Mouse (Mus musculus): ENCODE data around the gene Mob3b. TPM values are rescaled to one million over a fixed set of nuclear protein-coding genes. Genes with fewer than 3 reads are reported as not detected.
A peak's percentile ranks its signal among the peaks of the same experiment; 100 is the strongest.

Mob3b gene
- polyA plus RNA-seq, 1 experiment from 2014 or later, result 3.8 TPM

DNA sequence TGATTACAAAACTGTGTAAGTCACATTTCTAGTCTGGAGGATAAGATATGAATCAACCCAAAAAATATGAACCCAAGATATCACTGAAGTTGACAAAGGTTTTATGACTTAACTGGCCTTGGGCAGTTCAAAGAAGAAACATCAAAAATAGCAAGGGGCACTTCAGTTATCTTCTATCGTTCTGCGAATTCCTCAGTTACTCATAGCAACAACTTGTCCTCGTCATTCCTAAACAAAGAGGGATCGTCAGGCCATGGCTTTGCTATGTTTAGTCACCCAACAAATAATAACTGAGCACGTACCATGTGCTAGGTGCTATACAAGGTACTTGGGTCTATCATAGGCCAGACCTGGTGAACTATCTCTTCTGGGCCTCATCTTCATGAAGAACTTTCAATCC lies 10.7 kb downstream of the Mob3b start:
- WGBS, result 62% methylated on average over 5 of the region's 5 CpGs
- no peak for ATAC-seq (ENCODE audit: extremely low read depth, insufficient number of reproducible peaks, low FRiP score, low TSS enrichment)
- Histone ChIP-seq H3K27me3 (replicated peaks) (no peaks in the 10 kb centered on the region), H3K4me2 (no peak overlapping the region), H3K36me3 (no peaks in the 10 kb centered on the region), H3K9me3 (no peaks in the 10 kb centered on the region), H3K4me1 (no peaks in the 10 kb centered on the region), H3K4me3 (no peak overlapping the region), H3K9ac (no peak overlapping the region), H3K27ac (replicated peaks) (no peak overlapping the region)

DNA sequence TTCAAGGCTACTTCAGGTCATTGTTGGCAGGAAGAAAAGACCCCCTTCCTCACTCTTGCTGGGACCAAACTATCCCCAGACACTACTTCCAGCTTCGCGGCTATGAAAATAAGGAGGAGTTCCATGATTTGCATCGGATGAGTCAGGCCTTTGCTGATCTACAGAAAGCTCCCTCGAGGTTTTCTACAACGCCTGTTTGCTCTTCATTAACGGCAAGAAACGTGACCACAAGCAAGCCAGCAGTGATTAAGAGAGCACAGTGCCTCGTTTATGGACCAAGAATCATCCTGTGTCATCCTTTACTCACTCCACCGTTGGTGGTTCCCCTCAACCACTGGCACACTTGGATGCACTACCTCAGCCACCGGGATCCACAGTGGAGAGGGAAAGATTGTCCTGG lies 11.6 kb downstream of the Mob3b start:
- Histone ChIP-seq H3K9me3 (no peaks in the 10 kb centered on the region), H3K27ac (replicated peaks) (no peak overlapping the region), H3K4me3 (no peak overlapping the region), H3K4me1 (no peaks in the 10 kb centered on the region), H3K36me3 (no peaks in the 10 kb centered on the region), H3K27me3 (replicated peaks) (no peaks in the 10 kb centered on the region), H3K9ac (no peak overlapping the region), H3K4me2 (no peak overlapping the region)
- WGBS, result 82% methylated on average over 10 of the region's 10 CpGs
- no peak for ATAC-seq (ENCODE audit: extremely low read depth, insufficient number of reproducible peaks, low FRiP score, low TSS enrichment)

DNA sequence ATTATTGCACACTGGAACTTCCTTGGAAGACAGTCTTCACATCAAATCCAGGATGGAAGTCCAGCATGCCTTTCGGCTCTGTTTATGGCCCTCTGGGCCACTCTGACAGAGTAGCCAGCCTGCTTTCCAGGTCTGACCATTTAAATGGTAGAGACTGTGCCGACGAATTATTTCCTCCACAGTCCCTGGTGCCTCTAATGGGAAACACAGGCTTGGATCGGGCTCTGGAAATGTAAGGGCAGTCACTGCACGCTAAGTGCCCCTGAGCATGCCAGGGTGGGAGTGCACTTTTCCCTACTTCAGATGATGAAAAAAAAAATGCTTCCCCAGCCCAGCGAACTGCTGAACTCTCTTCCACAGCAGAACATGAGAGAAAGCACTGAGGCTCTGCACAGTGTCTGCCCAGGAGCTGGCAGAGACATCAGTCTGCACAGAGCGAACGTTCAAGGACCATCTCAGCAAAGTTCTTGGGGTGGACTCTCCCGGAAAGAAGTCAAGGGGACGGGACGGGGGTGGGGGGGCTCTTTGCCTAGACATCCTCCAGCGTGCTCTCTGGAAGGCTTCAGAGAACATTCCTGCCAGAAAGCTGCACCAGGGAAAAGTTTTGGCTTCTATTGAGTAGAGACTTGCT lies 13.7 kb downstream of the Mob3b start:
- 63% methylated on average over 12 of the region's 12 CpGs for WGBS
- Histone ChIP-seq H3K27me3 (replicated peaks) (no peaks in the 10 kb centered on the region), H3K4me2 (0 out of 2 replicates have a peak overlapping the region, but pooled peaks have one; percentile 16), H3K4me1 (no peaks in the 10 kb centered on the region), H3K9ac (no peak overlapping the region), H3K9me3 (no peaks in the 10 kb centered on the region), H3K4me3 (no peak overlapping the region), H3K27ac (replicated peaks) (no peak overlapping the region), H3K36me3 (no peaks in the 10 kb centered on the region)
- no peak for ATAC-seq (ENCODE audit: extremely low read depth, insufficient number of reproducible peaks, low FRiP score, low TSS enrichment)

DNA sequence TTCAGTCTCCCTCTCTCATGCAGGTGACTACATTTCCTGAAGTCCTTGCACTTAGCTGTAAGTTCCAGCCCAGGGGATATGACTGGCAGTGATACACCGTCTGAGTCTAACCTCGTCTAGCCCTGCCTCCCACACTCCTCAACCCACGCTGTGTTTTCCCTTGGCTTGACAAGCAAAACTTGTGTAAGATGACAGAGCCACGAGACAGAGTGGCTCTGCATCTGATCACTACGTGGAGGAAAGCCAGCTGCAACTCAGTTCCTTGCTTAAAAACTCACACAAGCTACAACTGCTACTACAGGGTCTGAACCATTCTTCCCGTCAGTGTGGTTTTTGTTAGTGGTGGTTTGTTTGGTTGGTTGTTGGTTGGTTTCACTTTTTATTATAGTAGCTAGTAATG lies 17.0 kb downstream of the Mob3b start:
- H3K9ac ChIP-seq, result no peak overlapping the region
- no peak overlapping the region for H3K4me3 ChIP-seq
- H3K4me1 ChIP-seq, result peaks cover 13% of the 10 kb centered on the region
- no peak overlapping the region for H3K27ac ChIP-seq (replicated peaks)
- 55% methylated on average over 6 of the region's 6 CpGs for WGBS
- no peaks in the 10 kb centered on the region for H3K27me3 ChIP-seq (replicated peaks)
- H3K4me2 ChIP-seq, result no peak overlapping the region
- no peaks in the 10 kb centered on the region for H3K9me3 ChIP-seq
- ATAC-seq (ENCODE audit: extremely low read depth, insufficient number of reproducible peaks, low FRiP score, low TSS enrichment), result no peak
- H3K36me3 ChIP-seq, result no peaks in the 10 kb centered on the region

DNA sequence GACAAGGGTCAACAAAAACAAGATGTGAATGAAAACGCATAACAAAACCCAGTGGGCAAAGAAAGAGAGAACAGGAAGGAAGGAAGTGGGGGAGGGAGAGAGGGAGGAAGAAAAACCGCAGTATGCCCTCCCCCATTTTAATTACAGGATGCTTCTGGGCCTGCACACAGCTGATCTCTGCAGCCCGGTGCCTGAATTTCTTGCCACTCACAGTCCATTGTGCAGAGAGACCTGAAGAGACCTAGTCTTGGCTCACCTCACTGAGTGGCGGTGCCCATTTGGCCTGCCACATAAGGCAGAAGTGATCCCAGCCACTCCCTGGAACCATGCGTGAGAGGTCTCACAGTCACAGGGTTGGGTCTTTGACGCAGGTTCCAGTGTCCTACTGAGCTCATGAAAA lies 19.2 kb downstream of the Mob3b start:
- H3K9ac ChIP-seq, result no peak overlapping the region
- no peaks in the 10 kb centered on the region for H3K27me3 ChIP-seq (replicated peaks)
- H3K36me3 ChIP-seq, result no peaks in the 10 kb centered on the region
- no peak overlapping the region for H3K27ac ChIP-seq (replicated peaks)
- no peak overlapping the region for H3K4me3 ChIP-seq
- no peak for ATAC-seq (ENCODE audit: extremely low read depth, insufficient number of reproducible peaks, low FRiP score, low TSS enrichment)
- peaks cover 13% of the 10 kb centered on the region for H3K4me1 ChIP-seq
- H3K9me3 ChIP-seq, result no peaks in the 10 kb centered on the region
- H3K4me2 ChIP-seq, result no peak overlapping the region
- 67% methylated on average over 6 of the region's 6 CpGs for WGBS

DNA sequence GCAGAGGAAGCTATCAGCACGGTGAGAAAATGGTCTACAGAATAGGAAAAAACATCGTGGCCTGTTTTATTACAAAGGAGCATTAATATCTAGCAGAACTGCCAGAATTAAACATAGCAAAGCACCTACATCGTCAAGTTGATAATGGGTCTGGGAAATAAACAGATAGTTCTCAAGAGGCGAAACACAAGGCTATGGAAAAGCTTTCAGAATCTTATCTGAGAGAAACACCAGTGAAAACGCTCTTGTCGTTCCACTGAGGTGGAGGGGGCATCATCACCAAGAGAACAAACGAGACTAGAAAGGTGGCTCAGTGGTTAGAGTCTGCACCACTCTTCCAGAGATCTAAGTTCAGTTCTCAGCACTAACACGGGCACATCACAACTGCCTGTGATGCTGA lies 20.3 kb downstream of the Mob3b start:
- 39% methylated on average over 8 of the region's 8 CpGs for WGBS
- Histone ChIP-seq H3K27me3 (replicated peaks) (no peaks in the 10 kb centered on the region), H3K9me3 (no peaks in the 10 kb centered on the region), H3K27ac (replicated peaks) (no peak overlapping the region), H3K4me1 (peaks cover 13% of the 10 kb centered on the region), H3K4me2 (no peak overlapping the region), H3K36me3 (no peaks in the 10 kb centered on the region), H3K4me3 (no peak overlapping the region), H3K9ac (no peak overlapping the region)
- no peak for ATAC-seq (ENCODE audit: extremely low read depth, insufficient number of reproducible peaks, low FRiP score, low TSS enrichment)

DNA sequence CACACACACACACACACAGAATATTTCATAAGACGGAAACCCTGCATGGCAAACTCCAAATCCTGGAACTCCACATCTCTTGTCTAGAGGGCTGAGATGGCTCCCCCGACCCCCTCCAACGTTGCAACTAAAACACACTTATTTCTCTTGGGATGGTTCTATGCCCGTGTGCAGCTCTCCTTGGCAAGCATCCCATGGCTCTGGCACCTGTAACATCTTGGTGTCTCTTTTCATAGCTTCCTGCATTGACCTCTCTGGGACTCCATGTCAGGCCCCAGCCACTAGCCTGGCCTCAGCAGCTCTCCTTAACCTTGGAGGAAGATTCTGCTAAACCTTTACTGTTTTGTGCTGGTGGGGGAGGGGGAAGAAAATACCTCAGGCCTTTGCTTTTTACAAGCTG lies 21.5 kb downstream of the Mob3b start:
- Histone ChIP-seq H3K36me3 (no peaks in the 10 kb centered on the region), H3K9ac (no peak overlapping the region), H3K4me1 (peaks cover 13% of the 10 kb centered on the region), H3K4me2 (no peak overlapping the region), H3K4me3 (no peak overlapping the region), H3K27me3 (replicated peaks) (no peaks in the 10 kb centered on the region), H3K27ac (replicated peaks) (no peak overlapping the region), H3K9me3 (no peaks in the 10 kb centered on the region)
- WGBS, result 76% methylated on average over 4 of the region's 4 CpGs
- no peak for ATAC-seq (ENCODE audit: extremely low read depth, insufficient number of reproducible peaks, low FRiP score, low TSS enrichment)

DNA sequence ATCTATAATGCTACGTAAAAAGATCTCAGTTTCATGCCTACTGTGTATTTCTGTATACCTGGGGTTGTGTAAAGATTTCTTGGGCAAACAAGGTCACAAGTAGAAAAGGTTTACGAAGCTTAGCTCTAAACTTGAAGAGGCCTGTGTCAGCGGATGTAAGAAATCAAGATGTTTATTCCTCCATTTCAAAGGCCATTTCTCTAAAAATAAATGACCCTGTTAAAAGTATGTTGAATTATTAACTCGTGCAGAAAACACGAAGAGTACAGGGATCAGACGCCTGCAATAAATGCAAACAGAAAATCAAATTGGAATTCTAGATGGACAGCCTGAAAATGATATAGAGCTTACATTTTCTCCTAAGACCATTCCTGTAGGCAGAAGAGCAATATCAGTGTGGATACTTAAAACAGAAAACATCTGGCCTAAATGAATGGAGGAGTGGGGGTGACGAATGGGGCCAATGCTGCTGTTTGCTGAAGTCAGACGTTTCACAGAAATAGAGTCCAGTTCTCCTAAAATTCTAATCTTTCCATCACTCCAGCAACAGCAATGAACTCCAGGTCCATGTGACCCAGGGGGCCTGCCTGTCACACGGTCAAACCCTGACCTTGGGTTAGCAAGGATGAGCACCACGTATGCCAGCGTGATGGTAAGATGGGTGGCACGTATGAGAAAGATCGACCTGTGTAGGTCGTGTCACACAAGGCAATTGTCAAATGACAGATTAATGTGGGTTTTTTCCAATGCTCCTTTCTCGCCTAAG lies 22.3 kb downstream of the Mob3b start:
- Histone ChIP-seq H3K9ac (no peak overlapping the region), H3K27me3 (replicated peaks) (no peaks in the 10 kb centered on the region), H3K4me3 (no peak overlapping the region), H3K9me3 (no peaks in the 10 kb centered on the region), H3K27ac (replicated peaks) (no peak overlapping the region), H3K36me3 (no peaks in the 10 kb centered on the region), H3K4me1 (peaks cover 17% of the 10 kb centered on the region), H3K4me2 (no peak overlapping the region)
- 71% methylated on average over 15 of the region's 15 CpGs for WGBS
- ATAC-seq (ENCODE audit: extremely low read depth, insufficient number of reproducible peaks, low FRiP score, low TSS enrichment), result no peak

DNA sequence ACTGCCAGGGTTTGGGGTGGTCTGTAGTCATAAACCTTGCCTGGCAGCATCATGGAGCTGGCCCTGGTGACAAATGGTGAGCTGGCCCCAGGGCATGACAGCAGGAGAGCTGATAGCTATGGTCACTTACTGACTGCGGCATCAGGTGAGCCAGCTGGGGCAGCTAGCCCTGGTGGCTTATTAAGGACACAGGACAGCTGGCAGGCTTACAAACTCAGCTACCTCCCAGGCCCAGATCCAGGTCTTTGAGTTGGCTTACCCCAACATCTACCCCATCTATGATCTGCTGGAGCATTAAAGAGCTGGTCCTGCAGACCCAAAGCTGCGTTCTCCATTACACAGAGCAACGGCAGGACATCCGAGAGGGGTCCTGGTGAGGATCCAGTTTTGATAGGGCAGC lies 23.9 kb downstream of the Mob3b start:
- H3K4me1 ChIP-seq, result peaks cover 20% of the 10 kb centered on the region
- no peak overlapping the region for H3K4me2 ChIP-seq
- no peak for ATAC-seq (ENCODE audit: extremely low read depth, insufficient number of reproducible peaks, low FRiP score, low TSS enrichment)
- H3K27ac ChIP-seq (replicated peaks), result no peak overlapping the region
- 75% methylated on average over 4 of the region's 4 CpGs for WGBS
- no peak overlapping the region for H3K9ac ChIP-seq
- H3K4me3 ChIP-seq, result no peak overlapping the region
- no peaks in the 10 kb centered on the region for H3K36me3 ChIP-seq
- H3K9me3 ChIP-seq, result no peaks in the 10 kb centered on the region
- H3K27me3 ChIP-seq (replicated peaks), result no peaks in the 10 kb centered on the region

DNA sequence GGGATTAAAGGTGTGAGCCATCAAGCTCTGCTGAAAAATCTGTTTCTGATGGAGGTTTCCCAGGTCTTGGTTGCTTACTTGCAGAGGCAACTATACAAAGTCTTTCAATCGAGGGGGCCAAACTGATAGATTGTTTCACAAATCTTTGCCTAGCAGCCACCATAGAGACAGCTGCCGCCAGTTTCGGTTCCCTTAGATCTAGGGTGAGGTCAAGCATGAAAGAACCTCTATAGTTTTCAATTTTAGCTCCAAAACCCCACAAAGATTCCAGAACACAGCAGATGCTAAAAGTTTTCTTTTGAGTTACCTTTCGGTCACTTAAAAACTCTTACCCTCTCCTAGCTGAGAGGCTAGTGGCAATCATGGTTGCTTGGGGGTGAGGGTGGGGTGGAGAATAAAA lies 25.7 kb downstream of the Mob3b start:
- Histone ChIP-seq H3K4me3 (no peak overlapping the region), H3K4me2 (no peak overlapping the region), H3K4me1 (peaks cover 13% of the 10 kb centered on the region), H3K27me3 (replicated peaks) (no peaks in the 10 kb centered on the region), H3K9ac (no peak overlapping the region), H3K9me3 (no peaks in the 10 kb centered on the region), H3K27ac (replicated peaks) (no peak overlapping the region), H3K36me3 (no peaks in the 10 kb centered on the region)
- no peak for ATAC-seq (ENCODE audit: extremely low read depth, insufficient number of reproducible peaks, low FRiP score, low TSS enrichment)
- WGBS, result 87% methylated on average over 4 of the region's 4 CpGs

DNA sequence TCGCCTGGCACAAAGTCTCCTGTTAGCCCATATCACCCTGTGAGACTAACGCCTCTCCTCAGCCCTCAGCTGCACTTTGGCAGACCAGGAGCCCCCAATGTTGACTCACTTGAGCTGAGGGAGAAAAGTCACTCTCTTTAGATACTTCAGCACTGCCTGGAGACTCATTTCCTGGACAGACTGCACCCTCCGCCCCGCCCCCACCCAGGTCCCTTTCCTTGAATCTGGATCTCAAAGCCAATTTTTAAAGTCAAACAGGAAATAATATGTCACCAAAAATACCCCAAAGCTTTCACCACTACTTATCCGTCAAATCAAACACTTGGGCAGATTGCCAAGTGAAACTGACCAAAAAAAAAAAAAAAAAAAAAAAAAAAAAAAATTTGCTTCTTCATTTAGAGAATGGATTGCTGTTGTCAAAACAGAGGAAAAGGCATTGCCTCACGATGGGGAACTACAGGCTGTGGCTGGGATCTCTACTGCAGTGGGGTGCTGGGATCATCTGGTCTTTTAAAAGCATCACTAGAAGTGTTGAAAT lies 26.8 kb downstream of the Mob3b start:
- no peak overlapping the region for H3K4me3 ChIP-seq
- H3K27ac ChIP-seq (replicated peaks), result no peak overlapping the region
- ATAC-seq (ENCODE audit: extremely low read depth, insufficient number of reproducible peaks, low FRiP score, low TSS enrichment), result no peak
- H3K36me3 ChIP-seq, result no peaks in the 10 kb centered on the region
- no peak overlapping the region for H3K9ac ChIP-seq
- 55% methylated on average over 6 of the region's 6 CpGs for WGBS
- peaks cover 9% of the 10 kb centered on the region; the same call in 1 of the 2 replicates for H3K4me1 ChIP-seq
- no peaks in the 10 kb centered on the region for H3K9me3 ChIP-seq
- H3K27me3 ChIP-seq (replicated peaks), result no peaks in the 10 kb centered on the region
- H3K4me2 ChIP-seq, result no peak overlapping the region

DNA sequence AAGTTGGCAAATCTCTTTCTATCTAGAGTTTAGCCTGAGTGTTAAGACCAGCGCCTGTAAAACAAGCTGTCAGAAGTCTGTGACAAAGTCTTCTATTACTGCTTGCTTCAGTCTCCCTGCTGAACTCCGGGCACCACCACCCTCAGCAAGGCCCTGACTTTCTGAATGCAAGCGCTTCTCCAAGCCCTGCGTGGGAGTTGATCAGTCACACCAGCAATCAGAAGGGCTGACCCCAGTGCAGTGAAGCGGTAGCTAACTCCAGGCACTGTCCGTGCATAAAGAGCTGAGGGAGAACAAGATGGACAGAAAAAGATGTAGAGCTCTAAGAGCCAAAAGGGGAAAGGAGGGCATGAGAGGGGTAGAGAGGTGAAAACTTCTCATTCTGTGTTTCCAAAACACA lies 29.5 kb downstream of the Mob3b start:
- no peaks in the 10 kb centered on the region; the same call in 1 of the 2 replicates for H3K27me3 ChIP-seq (replicated peaks)
- peaks cover 14% of the 10 kb centered on the region; the same call in 1 of the 2 replicates for H3K4me1 ChIP-seq
- H3K27ac ChIP-seq (replicated peaks), result no peak overlapping the region
- no peaks in the 10 kb centered on the region for H3K36me3 ChIP-seq
- WGBS, result 58% methylated on average over 6 of the region's 6 CpGs
- H3K9ac ChIP-seq, result no peak overlapping the region
- H3K9me3 ChIP-seq, result no peaks in the 10 kb centered on the region
- no peak overlapping the region for H3K4me2 ChIP-seq
- no peak overlapping the region for H3K4me3 ChIP-seq
- ATAC-seq (ENCODE audit: extremely low read depth, insufficient number of reproducible peaks, low FRiP score, low TSS enrichment), result no peak

Measured in heart, embryonic 13.5 days (tissue).